23 mouse cellular contexts compared by ENCODE assay signal in the genomic region with DNA sequence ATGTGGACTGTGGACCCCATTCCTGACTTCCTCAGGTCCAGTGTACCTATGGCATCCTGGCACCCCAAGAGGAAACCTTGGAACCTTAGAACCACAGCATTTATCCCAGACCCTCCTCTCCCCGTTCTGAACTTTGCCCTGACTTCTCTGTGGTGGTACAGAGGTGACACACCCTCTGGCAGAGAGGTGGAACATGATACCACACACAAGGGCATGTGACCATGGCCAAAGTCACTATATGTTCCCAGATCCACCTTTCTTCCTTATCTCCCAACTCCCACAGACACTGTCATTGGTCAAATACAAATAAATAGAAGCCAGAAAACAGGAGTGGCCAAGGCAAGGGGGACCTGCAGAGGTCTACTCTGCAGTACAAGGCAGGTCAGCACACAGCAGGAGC.
"Had no signal": no experiment of that assay in that cellular context is flagged by ENCODE, and none has a peak within 500 bp of the region (broad histone marks: within the 10 kb centered on the region; RNA-seq: fewer than 3 reads in every experiment).

No protein-coding gene starts in this region.

- H3K4me2 ChIP-seq: heart, embryonic 12.5 days; hindbrain, embryonic 13.5 days; hindbrain, embryonic 15.5 days; kidney, embryonic 15.5 days; limb, embryonic 12.5 days; liver, embryonic 11.5 days; liver, embryonic 13.5 days; liver, embryonic 15.5 days had no signal

- DNase-seq: gastrocnemius, postnatal 14 days; gastrocnemius, postnatal 36 days; heart, adult 11 months; heart, adult 2 months; heart, postnatal 10 days; kidney, adult 18-20 months; kidney, adult 9 months; kidney, postnatal 14 days; kidney, postnatal 36 days; layer of hippocampus, adult 9-11 months; layer of hippocampus, postnatal 36 days; liver; liver, embryonic 13.5 days had no signal

- H3K9ac ChIP-seq: heart, embryonic 12.5 days; hindbrain, embryonic 13.5 days; hindbrain, embryonic 15.5 days; kidney, embryonic 15.5 days; limb, embryonic 12.5 days; liver, embryonic 13.5 days; liver, embryonic 15.5 days had no signal

- H3K4me3 ChIP-seq: heart, adult 2 months; heart, embryonic 12.5 days; hindbrain, embryonic 13.5 days; hindbrain, embryonic 15.5 days; kidney, embryonic 15.5 days; limb, embryonic 10.5 days; limb, embryonic 12.5 days; liver, embryonic 13.5 days; liver, embryonic 15.5 days had no signal

- H3K36me3 ChIP-seq: heart, embryonic 12.5 days; hindbrain, embryonic 13.5 days; hindbrain, embryonic 15.5 days; kidney, embryonic 15.5 days; limb, embryonic 10.5 days; limb, embryonic 12.5 days; liver, embryonic 13.5 days; liver, embryonic 15.5 days had no signal

- H3K27ac ChIP-seq: heart, adult 2 months; hindbrain, embryonic 13.5 days; hindbrain, embryonic 15.5 days; hindbrain, postnatal 0 days; kidney, embryonic 15.5 days; kidney, postnatal 0 days; limb, embryonic 10.5 days; limb, embryonic 12.5 days; liver, embryonic 13.5 days; liver, embryonic 15.5 days had no signal

- H3K4me1 ChIP-seq: heart, embryonic 12.5 days; hindbrain, embryonic 15.5 days; kidney, embryonic 15.5 days; limb, embryonic 12.5 days; liver, embryonic 13.5 days; liver, embryonic 15.5 days had no signal

- H3K27me3 ChIP-seq: heart, embryonic 12.5 days; hindbrain, embryonic 15.5 days; kidney, embryonic 15.5 days; limb, embryonic 12.5 days; liver, embryonic 13.5 days; liver, embryonic 15.5 days had no signal

- H3K9me3 ChIP-seq: heart, embryonic 12.5 days; hindbrain, embryonic 13.5 days; hindbrain, embryonic 15.5 days; kidney, embryonic 15.5 days; limb, embryonic 10.5 days; limb, embryonic 12.5 days; liver, embryonic 13.5 days; liver, embryonic 15.5 days had no signal

- ATAC-seq: hindbrain, postnatal 0 days had no signal
